Mouse (Mus musculus): ENCODE results near the gene Bloc1s5.

GRCm38 (mm10) chr13:38634800-38635269 lies at the start of gene Bloc1s5:
- no peak for TF ChIP-seq CTCF (IDR thresholded peaks at IDR 0.05; ENCODE audit: insufficient read depth, low read depth, low read length)
- TF ChIP-seq POLR2A (IDR thresholded peaks at IDR 0.05; ENCODE audit: insufficient read depth, low read depth, low read length) = peak; percentile 60; the same call in 1 of the 2 replicates
